Comparison of ENCODE assay signal across 11 mouse cellular contexts in the genomic region with DNA sequence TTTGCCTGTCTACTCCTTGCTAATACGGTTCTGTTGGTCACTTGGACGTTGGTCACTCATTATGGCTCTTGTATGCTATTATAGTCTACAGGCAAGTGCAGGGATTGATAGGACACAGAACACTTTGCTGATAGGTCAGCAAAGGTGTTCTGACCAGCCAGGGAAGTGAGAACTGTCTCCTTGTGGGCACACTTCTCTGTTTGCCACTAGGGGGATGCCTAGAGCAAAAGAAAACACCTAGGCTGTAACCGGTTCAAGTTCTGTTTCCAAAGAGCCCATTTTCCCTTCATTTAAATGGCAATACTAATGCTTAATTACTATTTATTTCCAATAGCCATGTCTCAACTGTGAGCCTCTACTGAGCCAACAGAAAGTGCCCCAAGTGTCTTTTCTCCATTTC. TPM values are rescaled to one million over a fixed set of nuclear protein-coding genes. Genes with fewer than 3 reads are reported as not detected.
DNase-seq lines count a peak whose midpoint lies in the region; ATAC-seq and TF ChIP-seq lines count a peak whose summit lies in the region.
"Had no signal": no experiment of that assay in that cellular context is flagged by ENCODE, and none has a peak within 500 bp of the region (broad histone marks: within the 10 kb centered on the region; RNA-seq: fewer than 3 reads in every experiment).

No protein-coding gene starts in this region.

- H3K4me1 ChIP-seq in E14TG2a.4 (replicated peaks; ENCODE audit: low read depth, low read length), result peaks cover 64% of the 10 kb centered on the region

- intact Hi-C loops in left cerebral cortex, adult 2 months (cut with DNase I), result loop anchor here (2.0 kb wide), 1 partner anchor 155 kb away; no protein-coding TSS in a partner anchor

- H3K36me3 ChIP-seq in E14TG2a.4 (ENCODE audit: insufficient read depth, low read length), result no peaks in the 10 kb centered on the region

- H3K27me3 ChIP-seq in E14TG2a.4 (ENCODE audit: insufficient read depth, low read length), result no peaks in the 10 kb centered on the region

- ATAC-seq in cerebellum, adult (ENCODE audit: insufficient number of reproducible peaks, low FRiP score, low TSS enrichment), result no peak

- H3K9me3 ChIP-seq in E14TG2a.4 (ENCODE audit: low read length), result no peaks in the 10 kb centered on the region

- DNase-seq in cerebellum, adult 9-10 months, result peak; percentile 24
- DNase-seq in left cerebral cortex, adult 2 months (ENCODE audit: extremely low spot score in 1 of 2, low spot score in 2 of 2), result no peak
- no peak for DNase-seq in left cerebral cortex, adult 11 months (ENCODE audit: low spot score)
- peak; percentile 22 for DNase-seq in induced T-regulatory cell, adult 2 months (ENCODE audit: low read depth)
- no peak for DNase-seq in adrenal gland, postnatal 4 days (ENCODE audit: low spot score in 2 of 2)
- no peak for DNase-seq in gastrocnemius, postnatal 10 days
- DNase-seq: gastrocnemius, postnatal 36 days; heart, postnatal 4 days; right cerebral cortex, postnatal 14 days had no signal

- H3K4me3 ChIP-seq in left cerebral cortex, adult 2 months, result no peak overlapping the region
- H3K4me3 ChIP-seq in E14TG2a.4 (replicated peaks; ENCODE audit: low read length), result no peak overlapping the region

- H3K27ac ChIP-seq in left cerebral cortex, adult 2 months, result no peak overlapping the region

- TF ChIP-seq CTCF in left cerebral cortex, adult 2 months (IDR thresholded peaks at IDR 0.05), result peak; percentile 70
- TF ChIP-seq CTCF in E14TG2a.4 (conservative IDR thresholded peaks at IDR 0.05; ENCODE audit: low read length), result peak; percentile 52

RNA-seq across cellular contexts. Expression of a gene that starts 25.2 kb away (rescaled TPM):
- 10 to 100 TPM; 26.1 to 32.1 TPM for total RNA-seq in left cerebral cortex, adult 2 months (2021)
- 10 to 100 TPM; 43.5 to 50.8 TPM for total RNA-seq in adrenal gland, postnatal 4 days (2021)
- total RNA-seq in gastrocnemius, postnatal 10 days (2021), result 10 to 100 TPM; 15.4 to 18.9 TPM

Comparison
In these comparisons a context has a peak if more than half of its experiments do, and no peak if none do; other contexts are left out.
1. DNase-seq: peak in cerebellum, adult 9-10 months (single experiment) and induced T-regulatory cell, adult 2 months (single experiment); none in left cerebral cortex, adult 2 months (0 of 2), left cerebral cortex, adult 11 months (single experiment), adrenal gland, postnatal 4 days (0 of 2) and gastrocnemius, postnatal 10 days (single experiment).